Mouse (Mus musculus) lung, adult 2 months (tissue): ENCODE results near the gene Pfkfb2.

Experiments
- CTCF ChIP-seq: fragments of 200-500 bp; IDR thresholded peaks from 2 replicates; pipeline ENCODE4 v1.5.1; 2011; ENCODE audit warnings: mild to moderate bottlenecking, low read length, control low read depth; ENCODE audit not compliant: insufficient read depth
- POLR2A ChIP-seq: fragments of 200-500 bp; IDR thresholded peaks from 2 replicates; pipeline ENCODE4 v1.6.1; 2011; ENCODE audit warnings: low read depth, mild to moderate bottlenecking, control low read depth, low read length, borderline replicate concordance; ENCODE audit errors: extremely low read depth

GRCm38 (mm10) chr1:130775691-130776331 lies 46.8 kb upstream of the Pfkfb2 start:
- TF ChIP-seq CTCF (no peak), POLR2A (peak; percentile 10; the same call in 1 of the 2 replicates)
